Mouse (Mus musculus) left cerebral cortex, postnatal 10 days (tissue): ENCODE measurements around the gene Ddx20. TPM values are rescaled to one million over a fixed set of nuclear protein-coding genes. Genes with fewer than 3 reads are reported as not detected.
"Not testable (repeated sequence)": the region's sequence is repeated elsewhere in the genome, so short reads cannot be mapped to it uniquely, and the experiment has no call there.

Source experiments
- DNase-seq, 2 experiments: peaks; one replicate each; pipeline ENCODE4 v3.0.0; 2021 to 2022; ENCODE audit warnings: low spot score in 2 of 2, mixed read lengths in 1 of 2; ENCODE audit errors: extremely low spot score in 1 of 2
- intact Hi-C: fragments of 180-260 bp; cut with DNase I; formaldehyde crosslinking; loops from one replicate; pipeline ENCODE4 v1.15.1; 2025
- total RNA-seq, 2 experiments: library from RNA; stranded (reverse); gene quantifications; 2 replicates each; pipeline ENCODE4 v1.2.3; 2021

The Ddx20 gene
- total RNA-seq, 2 experiments from 2014 or later = 12.2 to 14.5 TPM

- intact Hi-C loops = no loop called here
- DNase-seq = peak in 1 of 2 experiments; percentile 16
Measured at GRCm38 (mm10) chr3:105707590-105707989, 20.2 kb upstream of the Ddx20 start.

GRCm38 (mm10) chr3:105706366-105707020, 19.1 kb upstream of the Ddx20 start:
- intact Hi-C loops = no loop called here
- DNase-seq = peak in 1 of 2 experiments; percentile 51

DNA sequence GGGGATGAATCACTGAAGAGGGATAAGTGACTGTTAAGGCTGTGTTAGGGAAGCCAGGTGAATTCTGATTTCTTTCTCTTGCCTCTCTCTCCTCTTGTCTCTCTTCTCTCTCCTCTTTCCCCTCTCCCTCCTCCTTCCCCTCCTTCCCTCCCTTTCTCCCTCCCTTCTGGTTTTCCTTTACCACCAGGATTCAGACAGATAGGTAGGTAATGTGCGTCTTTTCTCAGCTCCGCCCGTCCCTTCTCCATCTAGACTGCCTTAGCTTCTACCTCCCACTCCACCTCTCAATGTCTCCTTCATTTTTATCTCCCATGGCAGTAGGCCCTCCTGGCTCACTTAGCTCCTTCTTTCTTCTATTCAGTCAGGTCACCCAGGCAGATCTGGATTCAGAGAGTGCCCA, 18.2 kb upstream of the Ddx20 start:
- intact Hi-C loops = no loop called here
- no peak for DNase-seq

DNA sequence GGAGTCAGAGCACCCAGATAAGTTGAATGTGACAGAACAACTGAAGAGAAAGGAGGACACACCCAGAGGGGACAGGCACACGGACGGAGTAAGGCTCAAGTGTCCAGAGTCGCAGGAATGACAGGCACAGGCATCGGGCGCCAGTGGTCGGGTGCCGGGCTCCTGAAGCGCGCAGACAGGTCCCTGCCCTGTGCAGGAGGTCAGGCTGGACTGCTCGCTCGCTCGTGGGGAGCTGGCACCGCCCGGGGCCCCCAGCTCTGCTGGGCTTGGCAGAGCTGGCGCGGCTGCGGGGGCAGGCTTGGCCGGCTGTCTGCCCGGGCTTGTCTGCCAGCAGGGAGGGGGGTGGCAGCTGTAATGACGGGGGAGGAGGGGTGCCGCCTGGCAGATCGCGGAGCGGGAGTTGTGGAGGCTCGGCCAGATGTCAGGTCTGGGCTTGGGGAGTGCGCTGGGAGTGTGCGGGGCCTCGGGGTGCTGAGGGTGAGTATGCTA, 17.7 kb upstream of the Ddx20 start:
- peak; percentile 76 to 89 for DNase-seq
- intact Hi-C loops = no loop called here

GRCm38 (mm10) chr3:105704031-105705008, 16.9 kb upstream of the Ddx20 start, which contains the start of gene Inka2:
Gene Inka2 (plus strand): TSS chr3:105704599.
- intact Hi-C loops = no loop called here
- DNase-seq = peak; percentile 81 to 88

DNA sequence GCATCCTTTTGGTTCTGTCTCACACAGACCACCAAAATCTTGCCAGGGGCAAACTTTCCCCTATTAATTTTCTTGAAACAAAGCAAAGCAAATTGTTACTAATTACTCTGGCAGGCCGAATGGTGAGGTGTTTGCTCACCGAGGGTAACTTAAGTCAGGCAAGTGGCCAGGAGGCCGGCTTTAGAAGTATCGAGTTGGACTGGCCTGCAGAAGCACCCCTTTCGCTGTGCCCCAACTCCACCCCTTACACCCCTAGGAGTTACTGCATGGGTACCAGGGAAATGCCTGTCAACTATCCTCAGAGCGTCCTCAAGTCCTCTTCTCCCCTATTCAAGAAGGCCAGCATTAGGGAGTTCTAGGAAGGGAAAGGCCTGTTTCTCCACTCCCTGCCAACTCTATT, 16.2 kb upstream of the Ddx20 start:
- DNase-seq = peak in 1 of 2 experiments; percentile 21
- intact Hi-C loops = no loop called here

- peak in 1 of 2 experiments; percentile 35 for DNase-seq
- intact Hi-C loops = no loop called here
Measured at GRCm38 (mm10) chr3:105701399-105701798, 14.0 kb upstream of the Ddx20 start.

DNA sequence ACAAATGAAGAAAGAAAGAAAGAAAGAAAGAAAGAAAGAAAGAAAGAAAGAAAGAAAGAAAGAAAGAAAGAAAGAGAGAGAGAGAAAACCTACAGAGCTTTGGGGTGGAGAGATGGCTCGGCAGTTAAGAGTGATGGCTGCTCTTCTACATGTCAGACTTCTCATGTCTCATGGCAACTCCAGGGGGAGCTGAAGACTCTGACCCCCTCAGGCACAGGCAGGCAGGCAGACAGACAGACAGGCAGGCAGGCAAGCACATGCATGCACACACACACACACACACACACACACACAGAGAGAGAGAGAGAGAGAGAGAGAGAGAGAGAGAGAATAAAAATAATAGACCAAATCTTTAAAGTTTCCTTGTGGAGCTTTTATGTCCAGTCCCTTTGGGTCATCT, 13.4 kb upstream of the Ddx20 start:
- not testable (repeated sequence) for DNase-seq

GRCm38 (mm10) chr3:105699241-105699933, 12.0 kb upstream of the Ddx20 start:
- no peak for DNase-seq
- intact Hi-C loops = no loop called here

More for the DNA sequence above, 13.4 kb upstream of the Ddx20 start:
- intact Hi-C loops = not testable (repeated sequence)

- intact Hi-C loops = no loop called here
- DNase-seq = no peak
Measured at GRCm38 (mm10) chr3:105698311-105698710, 10.9 kb upstream of the Ddx20 start.

- intact Hi-C loops = no loop called here
- no peak for DNase-seq
Measured at GRCm38 (mm10) chr3:105697148-105697441, 9.7 kb upstream of the Ddx20 start.

DNA sequence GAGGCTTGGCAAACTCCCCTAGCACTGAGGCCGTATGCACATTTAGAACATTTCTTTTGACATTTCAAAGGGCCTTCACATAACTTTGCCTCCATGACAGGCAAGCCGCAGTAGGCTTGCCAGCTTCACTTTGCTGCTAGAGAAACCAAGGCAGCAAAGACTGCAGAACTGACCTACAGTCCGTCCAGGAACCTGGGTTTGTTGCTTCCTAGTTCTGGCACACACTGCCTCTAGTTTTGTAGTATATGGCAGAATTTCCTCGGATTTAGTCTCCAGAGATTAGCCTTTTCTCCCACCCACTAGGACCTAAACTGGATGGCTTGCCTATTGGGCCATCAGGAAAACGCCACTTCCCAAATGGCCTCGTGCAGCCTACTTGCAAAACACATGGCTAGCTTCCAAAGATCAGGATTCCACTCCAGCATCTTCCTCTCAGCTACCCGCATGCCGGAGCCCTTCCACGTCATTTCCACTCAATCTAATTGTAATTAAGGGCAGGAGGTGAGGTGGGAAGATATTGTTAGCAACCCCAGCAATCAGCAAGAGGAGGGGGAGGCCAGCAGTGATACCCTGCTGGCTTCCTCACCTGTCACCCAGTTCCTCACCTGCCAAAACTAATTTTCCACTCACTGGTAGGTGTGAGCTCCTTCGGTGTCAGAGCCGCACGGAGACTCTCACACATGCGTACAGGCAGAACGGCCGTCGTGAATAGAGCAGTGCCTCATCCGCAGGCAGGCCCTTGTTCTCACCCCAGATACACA, 9.2 kb upstream of the Ddx20 start:
- intact Hi-C loops = no loop called here
- DNase-seq = peak in 1 of 2 experiments; percentile 16

DNA sequence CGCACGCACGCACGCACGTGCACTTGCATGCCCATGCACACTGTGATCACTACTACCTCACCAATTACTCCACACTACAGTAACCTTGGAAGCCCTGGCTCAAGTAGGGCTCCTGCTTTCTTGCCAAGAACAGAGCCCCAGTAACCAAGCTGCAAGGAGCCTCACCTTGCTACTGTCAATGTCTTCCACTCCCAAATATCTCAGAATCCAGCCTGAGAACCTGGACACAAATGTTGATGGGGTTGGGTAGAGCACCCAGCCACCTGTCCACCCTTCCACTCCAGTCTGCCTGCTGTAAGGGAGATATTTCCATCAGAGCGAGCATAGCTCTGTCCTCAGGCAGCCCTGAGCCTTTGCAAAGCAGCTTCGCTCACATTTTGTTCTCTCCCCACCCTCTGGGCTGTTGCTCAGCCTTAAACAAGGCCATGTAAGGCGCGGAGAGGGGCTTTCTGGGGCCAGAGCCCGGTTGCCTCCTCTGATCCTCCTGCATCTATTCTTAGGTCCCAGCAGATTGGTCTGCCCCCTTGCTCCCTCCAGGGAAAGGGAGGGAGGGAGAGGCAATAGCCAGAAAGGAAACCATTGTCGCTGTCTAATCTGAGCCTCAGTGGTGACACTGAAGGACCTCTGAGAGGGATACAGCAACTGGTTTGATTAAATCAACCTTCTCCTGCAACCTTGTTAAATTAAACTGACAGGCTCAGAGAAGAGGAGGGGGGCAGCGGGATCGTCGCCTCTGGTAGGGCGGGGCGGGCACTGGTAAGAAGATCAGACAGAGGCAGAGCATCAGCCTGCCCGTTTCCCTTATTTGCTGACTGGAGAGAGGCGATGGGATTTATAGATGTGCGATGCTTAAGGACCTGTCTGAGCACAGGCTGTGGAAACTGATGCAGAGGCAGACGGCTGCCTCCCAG, 8.4 kb upstream of the Ddx20 start:
- intact Hi-C loops = no loop called here
- peak in 1 of 2 experiments; percentile 52 for DNase-seq

GRCm38 (mm10) chr3:105693327-105694080, 6.1 kb upstream of the Ddx20 start:
- intact Hi-C loops = no loop called here
- peak; percentile 60 to 62 for DNase-seq

GRCm38 (mm10) chr3:105688536-105688935, 1.2 kb upstream of the Ddx20 start:
- no peak for DNase-seq
- intact Hi-C loops = loop anchor here (5.0 kb wide), 2 partner anchors 209 to 269 kb away; partner anchors contain the start of gene Wdr77

DNA sequence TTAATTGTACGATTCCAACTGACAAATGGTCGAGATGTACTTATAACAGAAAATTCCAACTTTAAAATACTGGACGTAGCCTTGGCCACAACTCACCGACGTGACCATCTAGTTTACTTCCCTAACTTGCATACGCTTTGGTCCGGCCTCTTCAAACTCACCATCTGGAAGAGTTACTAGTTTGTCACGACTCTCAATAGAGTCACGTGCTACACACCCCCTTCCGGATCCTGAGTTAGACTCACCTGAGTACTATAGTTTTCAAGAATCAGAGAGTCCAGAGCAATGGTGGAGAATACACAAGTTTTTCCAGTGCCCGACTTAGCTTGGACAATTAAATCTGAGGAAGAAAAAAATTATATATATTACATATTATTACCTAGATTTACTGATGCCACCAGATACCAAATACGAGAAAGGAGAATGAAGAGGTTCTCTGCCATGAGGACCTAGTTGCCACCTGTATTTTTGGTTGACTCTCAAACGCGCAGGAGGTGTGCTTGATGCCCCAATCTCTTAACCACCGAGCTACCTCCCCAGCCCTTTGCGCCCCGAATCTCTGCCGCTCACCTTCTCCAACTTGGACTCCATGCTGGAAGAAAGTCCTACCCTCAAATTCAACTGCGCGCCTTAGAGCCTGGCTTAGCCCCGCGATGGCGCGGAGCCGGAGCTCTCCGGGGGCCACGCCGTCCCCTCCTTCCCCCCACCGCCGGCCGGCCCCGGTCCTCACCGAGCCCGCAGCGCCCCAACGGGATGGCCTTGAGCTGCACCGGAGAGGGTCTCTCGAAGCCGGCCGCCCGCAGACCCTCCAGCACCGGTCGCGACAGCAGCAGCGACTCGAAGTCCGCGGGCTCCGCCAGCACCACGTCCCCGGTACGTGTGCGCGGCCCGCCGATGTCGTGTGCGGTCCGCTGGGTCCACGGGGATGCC, 715 bp downstream of the Ddx20 start:
- DNase-seq = no peak
- intact Hi-C loops = loop anchor here (2.0 to 5.0 kb wide), 3 partner anchors 40 to 271 kb away; partner anchors contain the start of gene Wdr77
